Mouse (Mus musculus) megakaryocyte, embryonic 14.5 days (primary cell): ENCODE results near the gene Cd247.

ENCODE experiments used
- FLI1 ChIP-seq: IDR thresholded peaks from 2 replicates; pipeline ENCODE4 v1.6.1; 2012; ENCODE audit warnings: low read length, inconsistent platforms, mixed read lengths
- GATA1 ChIP-seq: IDR thresholded peaks from 3 replicates; pipeline ENCODE4 v1.6.1; 2012; ENCODE audit warnings: mixed read lengths, low read length, inconsistent platforms, borderline replicate concordance

- TF ChIP-seq GATA1 (no peak), FLI1 (no peak)
Observed at GRCm38 (mm10) chr1:165829890-165830289, 41.4 kb downstream of the Cd247 start.
